Mouse (Mus musculus) embryonic fibroblast, embryonic 13.5 days (primary cell): Measurements from ENCODE around the gene Zfp574.

Experiments
- CTCF ChIP-seq: IDR thresholded peaks from 2 replicates; pipeline ENCODE4 v1.5.1; 2011; ENCODE audit warnings: mild to moderate bottlenecking, control low read depth, low read length, moderate library complexity, borderline replicate concordance; ENCODE audit not compliant: insufficient read depth
- POLR2A ChIP-seq: IDR thresholded peaks from 2 replicates; pipeline ENCODE4 v1.6.1; 2011; ENCODE audit warnings: low read depth, mild to moderate bottlenecking, control low read depth, low read length, moderate library complexity

- peak; percentile 27; the same call in 1 of the 2 replicates for TF ChIP-seq POLR2A
- TF ChIP-seq CTCF, result no peak
These were observed 1.6 kb downstream of the Zfp574 start for GRCm38 (mm10) chr7:25073924-25074323.
